Mouse (Mus musculus): ENCODE data around the gene Bmf.

DNA sequence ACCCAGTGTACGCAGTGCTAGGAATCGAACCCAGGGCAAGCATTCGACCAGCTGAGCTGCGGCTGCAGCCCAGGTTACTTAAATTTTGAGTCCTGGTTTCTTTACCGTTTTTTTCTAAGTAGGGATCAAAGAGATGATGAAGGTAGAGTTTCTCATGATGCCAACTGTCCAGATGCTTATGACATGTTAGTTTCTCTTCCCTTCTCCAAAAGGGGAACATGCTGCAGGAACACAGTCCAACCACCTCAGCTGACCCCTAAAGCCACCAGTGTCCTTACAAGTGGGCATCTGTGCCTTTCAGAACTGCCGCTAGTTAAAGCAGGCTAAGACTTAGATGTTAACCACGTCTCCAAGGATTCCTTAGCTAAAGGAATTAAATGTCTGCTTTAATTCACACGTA lies 17.7 kb upstream of the Bmf start:
- no peak for TF ChIP-seq CTCF (IDR thresholded peaks at IDR 0.05; ENCODE audit: borderline replicate concordance, insufficient read depth, low read length)
- TF ChIP-seq POLR2A (IDR thresholded peaks at IDR 0.05; ENCODE audit: low read depth, low read length), result no peak

Measured in embryonic fibroblast, embryonic 13.5 days (primary cell).